22 mouse cellular contexts compared by ENCODE assay signal in the genomic region with DNA sequence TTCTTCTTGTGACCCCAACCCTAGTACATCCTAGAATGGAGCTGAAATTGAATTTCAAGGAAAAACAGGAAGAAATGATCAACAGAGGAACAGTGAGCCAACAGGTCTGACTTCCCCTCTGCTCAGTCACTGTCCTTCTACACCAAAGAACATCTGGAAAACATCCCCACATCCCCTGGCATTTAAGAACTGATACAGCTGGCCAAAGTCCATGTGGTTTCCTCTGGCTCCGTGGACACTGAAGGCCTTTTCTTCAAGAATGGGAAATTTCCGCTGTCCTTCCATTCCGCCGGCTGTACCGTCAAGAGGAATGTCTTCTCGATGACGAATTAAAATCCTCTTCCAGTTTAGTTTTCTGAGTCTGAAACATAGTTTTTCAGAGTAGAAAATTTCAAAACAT. TPM values are rescaled to one million over a fixed set of nuclear protein-coding genes. Genes with fewer than 3 reads are reported as not detected.
DNase-seq lines count a peak whose midpoint lies in the region; ATAC-seq lines count a peak whose summit lies in the region.
"Had no signal": no experiment of that assay in that cellular context is flagged by ENCODE, and none has a peak within 500 bp of the region (broad histone marks: within the 10 kb centered on the region; RNA-seq: fewer than 3 reads in every experiment).

No protein-coding gene starts in this region.

- no peaks in the 10 kb centered on the region for H3K36me3 ChIP-seq in heart, embryonic 11.5 days (ENCODE audit: control insufficient read depth, insufficient read depth, low read length)
- H3K36me3 ChIP-seq: embryonic facial prominence, embryonic 13.5 days; embryonic facial prominence, embryonic 15.5 days; forebrain, embryonic 10.5 days; forebrain, embryonic 12.5 days had no signal

- WGBS in heart, embryonic 11.5 days (ENCODE audit: insufficient replicate concordance), result 89% methylated on average over 7 of the region's 7 CpGs

- no peak overlapping the region for H3K27ac ChIP-seq in heart, embryonic 11.5 days (ENCODE audit: low read depth, low read length)
- H3K27ac ChIP-seq: embryonic facial prominence, embryonic 13.5 days; embryonic facial prominence, embryonic 15.5 days; forebrain, embryonic 10.5 days; forebrain, embryonic 12.5 days had no signal

- H3K4me2 ChIP-seq in heart, embryonic 11.5 days, result no peak overlapping the region
- H3K4me2 ChIP-seq: embryonic facial prominence, embryonic 13.5 days; embryonic facial prominence, embryonic 15.5 days; forebrain, embryonic 12.5 days had no signal

- ATAC-seq in heart, embryonic 11.5 days (replicated peaks; ENCODE audit: insufficient number of reproducible peaks, low FRiP score, low TSS enrichment), result no peak
- ATAC-seq: forebrain, embryonic 14.5 days had no signal

- no peaks in the 10 kb centered on the region for H3K27me3 ChIP-seq in heart, embryonic 11.5 days (ENCODE audit: control insufficient read depth, insufficient read depth, low read length)
- H3K27me3 ChIP-seq: embryonic facial prominence, embryonic 13.5 days; embryonic facial prominence, embryonic 15.5 days; forebrain, embryonic 12.5 days had no signal

- H3K9ac ChIP-seq in heart, embryonic 11.5 days (ENCODE audit: low read depth, low read length), result no peak overlapping the region
- H3K9ac ChIP-seq: embryonic facial prominence, embryonic 13.5 days; embryonic facial prominence, embryonic 15.5 days; forebrain, embryonic 12.5 days had no signal

- H3K4me3 ChIP-seq in heart, embryonic 11.5 days (ENCODE audit: low read depth, low read length), result no peak overlapping the region
- H3K4me3 ChIP-seq: embryonic facial prominence, embryonic 13.5 days; embryonic facial prominence, embryonic 15.5 days; erythroblast, embryonic 14.5 days; forebrain, embryonic 10.5 days; forebrain, embryonic 12.5 days had no signal

- H3K9me3 ChIP-seq in heart, embryonic 11.5 days (replicated peaks; ENCODE audit: control insufficient read depth, low read length), result no peaks in the 10 kb centered on the region
- H3K9me3 ChIP-seq: embryonic facial prominence, embryonic 13.5 days; embryonic facial prominence, embryonic 15.5 days; forebrain, embryonic 10.5 days; forebrain, embryonic 12.5 days had no signal

- H3K4me1 ChIP-seq in heart, embryonic 11.5 days (ENCODE audit: control insufficient read depth, insufficient read depth, low read length), result 0 out of 2 replicates have a peak, but pooled peaks cover 2% of the 10 kb centered on the region

- DNase-seq in heart, adult 11 months, result peak; percentile 58
- DNase-seq in kidney, adult 9 months, result peak; percentile 31
- no peak for DNase-seq in kidney, postnatal 14 days
- peak; percentile 53 for DNase-seq in 3T3-L1 (ENCODE audit: low read depth, low spot score)
- peak; percentile 21 for DNase-seq in yolk sac, embryonic 10.5 days (ENCODE audit: low spot score)
- no peak for DNase-seq in urinary bladder, postnatal 4 days (ENCODE audit: low spot score in 2 of 2)
- DNase-seq: adrenal gland, adult 2 months; adrenal gland, postnatal 10 days; adrenal gland, postnatal 25 days; cerebellum, adult 11 months; cerebellum, adult 18-20 months; cerebellum, adult 8-10 months; cerebellum, postnatal 14 days; cerebellum, postnatal 36 days; embryo, embryonic 11 days had no signal

RNA-seq across cellular contexts. Expression of a gene that starts 1.9 kb away (rescaled TPM):
- polyA plus RNA-seq in heart, embryonic 11.5 days (2014; fragmentation: Nextera tagmentation; extraction: Ambion mirVana), result 22.7 and 26.6 TPM in 2 replicates

RNA-seq across cellular contexts. Expression of a gene that starts 6.1 kb away (rescaled TPM):
- polyA plus RNA-seq in heart, embryonic 11.5 days (2014; fragmentation: Nextera tagmentation; extraction: Ambion mirVana), result 11.7 and 13.1 TPM in 2 replicates

RNA-seq across cellular contexts. Expression of a gene that starts 20.2 kb away (rescaled TPM):
- polyA plus RNA-seq in heart, embryonic 11.5 days (2014; fragmentation: Nextera tagmentation; extraction: Ambion mirVana), result 41.9 and 44.7 TPM in 2 replicates

Comparison
In these comparisons a context has a peak if more than half of its experiments do, and no peak if none do; other contexts are left out.
1. DNase-seq: peak in heart, adult 11 months (single experiment), kidney, adult 9 months (single experiment), 3T3-L1 (single experiment) and yolk sac, embryonic 10.5 days (single experiment); none in kidney, postnatal 14 days (single experiment) and urinary bladder, postnatal 4 days (0 of 2).